Mouse (Mus musculus): ENCODE measurements around the gene D6Wsu163e. TPM values are rescaled to one million over a fixed set of nuclear protein-coding genes. Genes with fewer than 3 reads are reported as not detected.

Gene D6Wsu163e
- total RNA-seq, 2 experiments from 2014 or later, result 17.5 to 19.7 TPM

DNA sequence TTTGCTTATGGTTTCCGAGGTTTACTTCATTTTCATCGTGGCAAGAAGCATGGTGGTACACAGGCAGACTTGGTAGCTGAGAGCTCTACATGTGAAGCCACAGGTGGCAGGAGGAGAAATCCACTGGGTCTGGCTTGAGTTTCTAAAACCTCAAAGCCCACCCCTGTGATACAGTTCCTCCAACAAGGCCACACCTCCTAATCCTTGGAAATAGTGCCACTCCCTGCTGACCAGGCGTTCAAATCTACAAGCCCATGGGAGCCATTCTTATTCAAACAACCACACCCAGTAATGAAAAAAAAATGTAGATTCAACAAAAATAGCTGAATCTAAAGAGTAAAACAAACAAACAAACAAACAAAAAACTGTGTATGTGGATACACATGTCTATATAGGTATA lies 65.9 kb downstream of the D6Wsu163e start:
- no peak for DNase-seq

DNA sequence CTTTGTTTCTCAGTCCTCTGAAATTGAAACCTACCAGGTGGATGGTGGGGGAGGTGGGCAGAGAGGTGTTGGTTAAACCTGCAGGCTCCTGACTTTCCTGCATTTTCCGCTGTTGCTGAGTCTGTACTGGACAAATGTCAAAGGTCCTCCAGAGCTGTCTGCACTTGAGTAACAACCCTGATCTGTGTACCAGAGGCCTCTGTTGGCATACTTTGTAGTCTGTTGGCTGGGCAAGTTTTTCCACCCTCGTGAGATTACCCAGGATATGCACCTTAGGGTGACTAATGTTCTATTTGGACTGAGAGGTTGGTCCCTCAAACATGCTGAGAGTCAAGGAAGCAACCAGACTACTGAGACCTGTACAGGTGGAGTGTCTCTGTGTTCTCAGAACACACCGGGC lies 66.8 kb downstream of the D6Wsu163e start:
- DNase-seq, result no peak

DNA sequence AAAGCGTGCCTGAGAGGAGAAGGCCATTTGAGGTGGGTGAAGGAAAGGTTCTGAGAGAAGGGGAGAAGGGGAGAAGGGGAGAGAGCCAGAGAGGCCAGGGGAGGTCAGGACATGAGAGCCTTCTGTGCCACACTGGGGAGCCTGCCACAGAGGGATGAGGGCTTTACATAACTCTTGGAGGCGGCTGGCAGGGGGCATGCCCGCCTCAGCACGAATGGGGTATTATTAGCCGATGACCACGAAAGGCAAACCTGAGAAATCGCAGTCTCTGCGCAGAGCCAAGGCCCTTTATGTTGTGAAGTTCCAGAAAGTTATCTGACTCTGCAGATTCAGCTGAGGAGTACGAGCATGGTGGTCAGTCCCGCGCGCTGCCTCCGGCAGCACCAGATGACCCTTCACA lies 70.3 kb downstream of the D6Wsu163e start:
- no peak for DNase-seq

DNA sequence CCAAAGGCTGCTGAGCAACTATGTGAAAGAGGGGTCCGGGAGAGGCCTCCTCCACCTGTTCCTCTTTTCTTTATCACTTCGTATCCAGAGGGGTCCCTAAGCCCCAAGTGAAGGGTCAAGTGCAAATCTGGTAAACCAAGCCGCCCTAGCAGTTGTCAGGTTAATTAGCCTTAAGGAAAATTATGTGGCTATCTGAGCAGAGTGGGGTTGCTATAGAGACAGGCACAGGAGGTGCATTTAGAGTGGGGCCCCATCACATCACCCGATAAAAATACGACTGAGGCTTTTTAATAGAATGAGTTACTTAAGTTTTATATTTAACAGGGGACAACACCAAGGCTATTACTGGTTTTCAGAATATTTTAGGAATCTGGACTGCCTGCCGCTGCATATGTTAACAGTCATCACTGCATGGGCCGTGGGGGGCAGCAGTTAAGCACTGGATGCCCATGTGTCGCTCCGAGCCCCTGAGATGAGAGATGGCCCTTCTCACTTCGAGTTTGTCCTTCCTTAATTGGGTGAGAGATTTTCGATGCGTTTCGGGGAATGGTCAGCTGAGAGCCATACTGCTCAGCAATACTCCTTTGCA lies 72.3 kb downstream of the D6Wsu163e start:
- DNase-seq, result no peak

GRCm38 (mm10) chr6:127014906-127015770 lies 75.4 kb downstream of the D6Wsu163e start, which contains the start of gene Fgf6:
Fgf6 (plus strand) TSS chr6:127015586.
- DNase-seq, result no peak

- DNase-seq, result no peak
Measured at GRCm38 (mm10) chr6:127019254-127019653, 79.5 kb downstream of the D6Wsu163e start.

DNA sequence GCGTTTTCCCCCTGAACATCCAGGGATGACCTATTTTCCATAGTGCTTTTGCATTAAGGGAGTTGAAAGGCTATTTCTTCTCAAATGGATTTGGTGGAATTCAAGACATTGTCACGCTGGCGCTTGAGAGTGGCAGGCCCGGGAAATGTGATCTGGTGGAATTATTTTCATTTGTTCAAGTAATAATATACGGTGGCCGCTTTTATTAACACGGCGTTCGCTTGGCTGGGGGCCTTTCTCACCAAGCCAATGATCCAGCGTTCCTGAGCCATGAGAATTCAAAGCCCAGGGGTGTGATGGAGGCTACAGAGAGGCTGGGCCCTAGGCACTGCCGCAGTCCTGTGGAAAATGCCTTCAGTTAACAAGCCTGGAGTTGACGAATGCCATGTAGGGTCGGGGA lies 80.7 kb downstream of the D6Wsu163e start:
- no peak for DNase-seq

DNA sequence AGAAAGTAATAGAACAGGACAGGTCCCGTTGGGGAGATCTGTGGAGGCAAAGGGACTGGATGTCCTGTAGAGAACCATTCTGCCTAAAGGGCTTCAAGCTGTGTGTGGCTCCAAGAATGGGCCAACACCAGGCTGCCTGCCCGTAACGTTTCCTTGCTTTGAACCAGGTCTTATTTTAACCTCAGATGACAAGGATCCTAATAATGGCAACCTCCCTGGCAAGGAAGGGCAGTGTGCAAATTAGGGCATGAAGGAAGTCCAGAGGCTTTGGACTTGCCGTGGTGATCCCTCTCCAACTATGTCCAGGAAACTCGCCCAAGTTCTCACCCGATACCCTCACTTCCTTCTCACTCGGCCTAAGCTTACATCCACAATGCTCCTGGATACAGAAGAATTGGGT lies 85.1 kb downstream of the D6Wsu163e start:
- DNase-seq, result no peak

Other genes with a start within 250 kb of the D6Wsu163e start
- 1 to 10 TPM; 3.3 to 5.7 TPM for gene Kcna6, start 199.3 kb upstream of the D6Wsu163e start, total RNA-seq (2021)
- 100 to 1,000 TPM; 413 to 455 TPM for gene Ndufa9, start 90.8 kb upstream of the D6Wsu163e start, total RNA-seq (2021)
- gene Akap3, start 86.9 kb upstream of the D6Wsu163e start, total RNA-seq (2021), result under 1 TPM in 1 of 2 experiments, not detected in 1; 0.09 TPM
- gene Dyrk4, start 18.1 kb upstream of the D6Wsu163e start, total RNA-seq (2021), result under 1 TPM in 1 of 2 experiments, not detected in 1; 0.27 TPM
- gene Rad51ap1, start 375 bp upstream of the D6Wsu163e start, total RNA-seq (2021), result 10 to 100 TPM; 11.1 to 12.1 TPM
- gene Fgf6, start 75.6 kb downstream of the D6Wsu163e start, total RNA-seq (2021), result under 1 TPM; 0.18 to 0.42 TPM
- not detected for gene Fgf23, start 132.9 kb downstream of the D6Wsu163e start, total RNA-seq (2021)
- gene Tigar, start 169.6 kb downstream of the D6Wsu163e start, total RNA-seq (2021), result 10 to 100 TPM; 12.5 to 16.2 TPM
- gene Ccnd2, start 212.2 kb downstream of the D6Wsu163e start, total RNA-seq (2021), result 100 to 1,000 TPM; 177 to 178 TPM